Mouse (Mus musculus) heart, postnatal 0 days (tissue): Measurements from ENCODE around the gene Hoxa11. TPM values are rescaled to one million over a fixed set of nuclear protein-coding genes. Genes with fewer than 3 reads are reported as not detected.

ENCODE experiments used
- ATAC-seq: fragments of 200-750 bp; cut with Nextera tagmentation; 2 replicates; pipeline ENCODE4 v1.8.0; 2017; ENCODE audit warnings: low read depth, moderate number of reproducible peaks, moderate library complexity; ENCODE audit not compliant: insufficient read depth
- DNase-seq: peaks from one replicate; pipeline ENCODE4 v3.0.0-alpha.2; 2016; ENCODE audit warnings: low spot score
- H3K27ac ChIP-seq: fragments of 300-500 bp; sonication (generic); 2 replicates; pipeline ENCODE4 v1.5.1; 2014; ENCODE audit warnings: low read depth, mild to moderate bottlenecking
- H3K27me3 ChIP-seq: fragments of 300-500 bp; sonication (generic); 2 replicates; pipeline ENCODE4 v1.6.1; 2014; ENCODE audit warnings: low read length, mixed read lengths; ENCODE audit not compliant: control insufficient read depth, insufficient read depth
- H3K36me3 ChIP-seq: fragments of 300-500 bp; sonication (generic); replicated peaks from 2 replicates; pipeline ENCODE4 v1.6.1; 2014; ENCODE audit warnings: low read length, mixed read lengths; ENCODE audit not compliant: control insufficient read depth, insufficient read depth
- H3K4me1 ChIP-seq: fragments of 300-500 bp; sonication (generic); 2 replicates; pipeline ENCODE4 v1.6.1; 2014; ENCODE audit warnings: antibody characterized with exemption; ENCODE audit not compliant: control insufficient read depth, insufficient read depth
- H3K4me2 ChIP-seq: fragments of 300-500 bp; sonication (generic); 2 replicates; pipeline ENCODE4 v1.6.1; 2014; ENCODE audit warnings: low read depth, mild to moderate bottlenecking, low read length, moderate library complexity
- H3K4me3 ChIP-seq: fragments of 300-500 bp; sonication (generic); 2 replicates; pipeline ENCODE4 v1.5.1; 2014; ENCODE audit warnings: low read depth, low read length
- H3K9ac ChIP-seq: fragments of 300-500 bp; sonication (generic); replicated peaks from 2 replicates; pipeline ENCODE4 v1.6.1; 2014; ENCODE audit warnings: low read depth, low read length, mixed read lengths
- H3K9me3 ChIP-seq: fragments of 300-500 bp; sonication (generic); replicated peaks from 2 replicates; pipeline ENCODE4 v1.6.1; 2016; ENCODE audit warnings: low read length; ENCODE audit not compliant: control insufficient read depth
- CTCF ChIP-seq: IDR thresholded peaks from 2 replicates; pipeline ENCODE4 v1.5.1; 2016; ENCODE audit warnings: antibody characterized with exemption, control low read depth, low read depth
- EP300 ChIP-seq: IDR thresholded peaks from 2 replicates; pipeline ENCODE4 v1.6.1; 2016; ENCODE audit warnings: antibody characterized with exemption, low read depth
- WGBS: fragments of 180-500 bp; shearing (Covaris S2); extraction: QIAGEN DNeasy Blood & Tissue Kit; methylation state at CpG from one replicate; pipeline ENCODE4 v1.1.7; 2014; 5-methylcytosine and 5-hydroxymethylcytosine counted together
- polyA plus RNA-seq: library from polyadenylated mRNA; unstranded; fragments of >200 nt; fragmentation: Nextera tagmentation; extraction: Ambion mirVana; gene quantifications from 2 replicates; pipeline ENCODE4 v1.2.1, GENCODE M21; 2015
- total RNA-seq: library from RNA; depleted of rRNA; stranded (reverse); fragments of >200 nt; gene quantifications from 2 replicates; pipeline ENCODE4 v1.2.3, GENCODE M21; 2014; ENCODE audit warnings: low replicate concordance

Hoxa11 gene
- total and polyA plus RNA-seq, 2 experiments from 2014 or later = 0.11 TPM; not detected in 1

- no peak for TF ChIP-seq EP300
- Histone ChIP-seq H3K4me1 (peaks cover 6% of the 10 kb centered on the region; the same call in 1 of the 2 replicates), H3K4me2 (peak overlapping the region; percentile 57; the same call in 1 of the 2 replicates), H3K9ac (no peak overlapping the region), H3K36me3 (no peaks in the 10 kb centered on the region), H3K27ac (no peak overlapping the region), H3K4me3 (peak overlapping the region; percentile 28), H3K27me3 (peaks cover 95% of the 10 kb centered on the region), H3K9me3 (no peaks in the 10 kb centered on the region)
- DNase-seq (no peak), ATAC-seq (no peak)
- 1% methylated on average over 37 of the region's 39 CpGs for WGBS
These were observed 14.2 kb upstream of the Hoxa11 start for GRCm38 (mm10) chr6:52259811-52260261.

DNA sequence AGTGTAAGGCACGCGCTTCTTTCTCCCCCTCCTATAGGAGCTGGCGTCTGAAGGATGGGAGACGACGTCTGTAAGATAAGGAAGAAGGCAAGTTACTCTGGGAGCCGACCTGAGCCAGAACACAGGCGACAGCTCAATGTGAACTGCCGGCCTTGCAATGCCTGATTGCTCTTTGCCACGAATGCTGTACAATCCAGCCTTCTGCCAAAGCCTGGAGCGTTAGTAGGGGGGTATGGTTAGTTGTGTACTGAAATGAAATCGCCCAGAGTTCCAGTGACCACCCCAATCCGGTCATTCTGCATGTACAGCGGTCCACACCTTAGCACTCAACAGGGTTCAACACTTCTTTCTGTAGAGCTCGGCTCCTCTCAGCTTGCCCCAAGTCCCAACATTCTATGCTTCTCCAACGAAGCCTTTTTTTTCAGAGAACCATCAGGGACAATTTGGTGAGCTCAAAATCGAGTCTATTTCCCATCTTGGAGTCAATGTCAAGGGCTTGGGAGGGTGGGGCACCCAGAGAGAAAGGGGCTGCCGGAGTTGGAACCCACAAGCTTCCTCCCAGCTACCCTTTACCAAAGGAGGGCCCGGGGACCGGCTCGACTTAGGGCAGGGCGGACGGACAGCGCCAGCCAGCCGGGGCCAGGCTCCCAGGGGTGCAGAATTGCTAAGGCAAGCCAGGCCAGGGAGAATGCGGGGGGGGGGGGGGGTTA, 13.6 kb upstream of the Hoxa11 start:
- Histone ChIP-seq H3K4me2 (no peak overlapping the region), H3K4me3 (peak overlapping the region; percentile 28), H3K27me3 (peaks cover 95% of the 10 kb centered on the region), H3K4me1 (peaks cover 6% of the 10 kb centered on the region; the same call in 1 of the 2 replicates), H3K9ac (no peak overlapping the region), H3K9me3 (no peaks in the 10 kb centered on the region), H3K36me3 (no peaks in the 10 kb centered on the region), H3K27ac (no peak overlapping the region)
- under 1% methylated on average over 25 of the region's 25 CpGs for WGBS
- TF ChIP-seq EP300 = no peak
- no peak for TF ChIP-seq CTCF
- ATAC-seq = no peak
- DNase-seq = no peak

GRCm38 (mm10) chr6:52256956-52257355, 11.3 kb upstream of the Hoxa11 start:
- WGBS = 0% methylated on average over 6 of the region's 6 CpGs
- H3K36me3 ChIP-seq = no peaks in the 10 kb centered on the region
- H3K9me3 ChIP-seq = no peaks in the 10 kb centered on the region
- ATAC-seq (no peak), DNase-seq (peak; percentile 72)
- H3K27me3 ChIP-seq = peaks cover 95% of the 10 kb centered on the region
- H3K27ac ChIP-seq = no peak overlapping the region
- no peak overlapping the region for H3K9ac ChIP-seq
- no peak overlapping the region for H3K4me2 ChIP-seq
- TF ChIP-seq EP300 = no peak
- TF ChIP-seq CTCF = peak; percentile 77
- peaks cover 6% of the 10 kb centered on the region; the same call in 1 of the 2 replicates for H3K4me1 ChIP-seq
- H3K4me3 ChIP-seq = no peak overlapping the region

GRCm38 (mm10) chr6:52253511-52254500, 8.2 kb upstream of the Hoxa11 start:
- TF ChIP-seq CTCF = no peak
- no peak for TF ChIP-seq EP300
- H3K4me2 ChIP-seq = 0 out of 2 replicates have a peak overlapping the region, but pooled peaks have one; percentile 2
- H3K4me3 ChIP-seq = 0 out of 2 replicates have a peak overlapping the region, but pooled peaks have one; percentile 12
- no peaks in the 10 kb centered on the region for H3K9me3 ChIP-seq
- H3K4me1 ChIP-seq = no peaks in the 10 kb centered on the region
- 2% methylated on average over 59 of the region's 59 CpGs for WGBS
- no peaks in the 10 kb centered on the region for H3K36me3 ChIP-seq
- peaks cover 97% of the 10 kb centered on the region for H3K27me3 ChIP-seq
- no peak overlapping the region for H3K9ac ChIP-seq
- ATAC-seq (no peak), DNase-seq (no peak)
- H3K27ac ChIP-seq = no peak overlapping the region

GRCm38 (mm10) chr6:52252775-52253376, 7.3 kb upstream of the Hoxa11 start:
- H3K27me3 ChIP-seq = peaks cover 97% of the 10 kb centered on the region
- DNase-seq (no peak), ATAC-seq (no peak)
- 2% methylated on average over 35 of the region's 35 CpGs for WGBS
- H3K4me3 ChIP-seq = peak overlapping the region; percentile 12; the same call in 1 of the 2 replicates
- H3K9me3 ChIP-seq = no peaks in the 10 kb centered on the region
- no peak overlapping the region for H3K27ac ChIP-seq
- H3K9ac ChIP-seq = no peak overlapping the region
- no peak overlapping the region for H3K4me2 ChIP-seq
- H3K4me1 ChIP-seq = no peaks in the 10 kb centered on the region
- H3K36me3 ChIP-seq = no peaks in the 10 kb centered on the region
- TF ChIP-seq CTCF (no peak), EP300 (no peak)
